Comparison of ENCODE assay signal across 7 mouse cellular contexts in the genomic region with DNA sequence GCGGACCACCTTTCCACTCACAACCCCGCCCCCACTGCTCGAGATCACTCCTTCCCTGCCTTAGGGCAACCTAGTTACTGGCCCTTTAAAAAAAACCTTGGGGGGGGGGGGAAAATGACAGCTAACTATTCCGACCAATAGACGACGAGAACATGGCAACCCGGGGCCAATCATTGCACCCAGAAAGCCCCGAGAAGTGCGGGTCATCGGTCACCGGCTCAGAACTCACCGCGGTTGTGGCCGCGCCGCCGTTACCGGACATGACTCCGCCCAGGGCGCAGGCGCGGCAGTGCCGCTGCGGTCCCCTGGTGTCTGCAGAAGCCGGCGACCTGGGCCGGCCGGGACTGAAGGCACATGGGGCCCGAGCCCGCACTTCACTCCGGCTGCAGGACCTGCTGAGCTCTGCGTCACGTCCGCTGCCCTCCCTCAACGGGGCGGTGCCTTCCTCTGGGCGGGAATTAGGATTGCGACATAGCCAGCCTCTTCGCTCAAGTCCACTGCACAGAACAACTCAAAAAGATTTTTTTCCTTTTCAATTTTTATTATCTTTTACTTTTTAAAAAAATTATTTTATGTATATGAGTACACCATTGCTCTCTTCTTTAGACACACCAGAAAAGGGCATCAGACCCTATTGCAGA. TPM values are rescaled to one million over a fixed set of nuclear protein-coding genes. Genes with fewer than 3 reads are reported as not detected.
A peak's percentile ranks its signal among the peaks of the same experiment; 100 is the strongest.
DNase-seq lines count a peak whose midpoint lies in the region; ATAC-seq lines count a peak whose summit lies in the region.

A gene (minus strand): TSS at position 448 of the 641 bp plus-strand sequence.

- peak; percentile 95 for DNase-seq in adrenal gland, postnatal 36 days
- DNase-seq in heart, adult 18-20 months, result peak; percentile 96 to 98
- peak; percentile 91 to 94 for DNase-seq in kidney, adult 8-10 months
- DNase-seq in spleen, postnatal 10 days (ENCODE audit: low spot score in 2 of 2), result peak; percentile 93 to 94

- H3K4me2 ChIP-seq in embryonic facial prominence, embryonic 13.5 days, result peak within 1 kb of the TSS; percentile 72
- H3K4me2 ChIP-seq in limb, embryonic 13.5 days (replicated peaks), result peak within 1 kb of the TSS; percentile 69
- peak within 1 kb of the TSS; percentile 79 for H3K4me2 ChIP-seq in midbrain, embryonic 16.5 days (ENCODE audit: low read length)

- peak within 1 kb of the TSS; percentile 87 for H3K4me3 ChIP-seq in embryonic facial prominence, embryonic 13.5 days
- peak within 1 kb of the TSS; percentile 77 for H3K4me3 ChIP-seq in limb, embryonic 13.5 days
- H3K4me3 ChIP-seq in midbrain, embryonic 16.5 days (ENCODE audit: low read depth, low read length), result peak within 1 kb of the TSS; percentile 57

- WGBS in embryonic facial prominence, embryonic 13.5 days, result under 1% methylated on average over 39 of the region's 39 CpGs
- WGBS in limb, embryonic 13.5 days, result 0% methylated on average over 39 of the region's 39 CpGs
- under 1% methylated on average over 39 of the region's 39 CpGs for WGBS in midbrain, embryonic 16.5 days

- H3K9ac ChIP-seq in embryonic facial prominence, embryonic 13.5 days, result peak within 1 kb of the TSS; percentile 92
- H3K9ac ChIP-seq in limb, embryonic 13.5 days, result peak within 1 kb of the TSS; percentile 84
- H3K9ac ChIP-seq in midbrain, embryonic 16.5 days (ENCODE audit: low read depth, low read length), result peak within 1 kb of the TSS; percentile 76

- ATAC-seq in embryonic facial prominence, embryonic 13.5 days (ENCODE audit: insufficient number of reproducible peaks, insufficient read depth, low FRiP score, low TSS enrichment, low read depth), result peak; percentile 93
- ATAC-seq in limb, embryonic 13.5 days (ENCODE audit: low FRiP score, low read depth), result peak; percentile 96
- ATAC-seq in midbrain, embryonic 16.5 days, result peak; percentile 97

- peak within 1 kb of the TSS; percentile 96 for H3K27ac ChIP-seq in embryonic facial prominence, embryonic 13.5 days
- peak within 1 kb of the TSS; percentile 95 for H3K27ac ChIP-seq in limb, embryonic 13.5 days
- peak within 1 kb of the TSS; percentile 94 for H3K27ac ChIP-seq in midbrain, embryonic 16.5 days (ENCODE audit: low read length)

- no peaks in the 10 kb centered on the region for H3K9me3 ChIP-seq in embryonic facial prominence, embryonic 13.5 days
- H3K9me3 ChIP-seq in limb, embryonic 13.5 days, result no peaks in the 10 kb centered on the region
- H3K9me3 ChIP-seq in midbrain, embryonic 16.5 days (replicated peaks; ENCODE audit: control insufficient read depth, low read length, poor library complexity, severe bottlenecking), result no peaks in the 10 kb centered on the region

- H3K27me3 ChIP-seq in embryonic facial prominence, embryonic 13.5 days, result no peaks in the 10 kb centered on the region
- H3K27me3 ChIP-seq in limb, embryonic 13.5 days, result no peaks in the 10 kb centered on the region
- no peaks in the 10 kb centered on the region for H3K27me3 ChIP-seq in midbrain, embryonic 16.5 days (ENCODE audit: control insufficient read depth, insufficient read depth, low read depth, low read length)

- peaks cover 65% of the 10 kb centered on the region for H3K36me3 ChIP-seq in embryonic facial prominence, embryonic 13.5 days
- peaks cover 55% of the 10 kb centered on the region for H3K36me3 ChIP-seq in limb, embryonic 13.5 days
- peaks cover 16% of the 10 kb centered on the region for H3K36me3 ChIP-seq in midbrain, embryonic 16.5 days (ENCODE audit: control insufficient read depth, insufficient read depth, low read length)

- peaks cover 17% of the 10 kb centered on the region for H3K4me1 ChIP-seq in embryonic facial prominence, embryonic 13.5 days
- peaks cover 6% of the 10 kb centered on the region for H3K4me1 ChIP-seq in limb, embryonic 13.5 days
- peaks cover 6% of the 10 kb centered on the region for H3K4me1 ChIP-seq in midbrain, embryonic 16.5 days (ENCODE audit: control insufficient read depth, insufficient read depth, low read length)

RNA-seq across cellular contexts. Expression of the gene that starts here (rescaled TPM):
- total RNA-seq in adrenal gland, postnatal 36 days (2021), result 10 to 100 TPM; 61.8 to 98.3 TPM
- polyA plus RNA-seq in embryonic facial prominence, embryonic 13.5 days (2015; fragmentation: Nextera tagmentation; extraction: Ambion mirVana), result 114 and 119 TPM in 2 replicates
- total RNA-seq in heart, adult 18-20 months (2021), result 10 to 100 TPM; 50.0 to 50.8 TPM
- 111 and 116 TPM in 2 replicates for polyA plus RNA-seq in limb, embryonic 13.5 days (2015; fragmentation: Nextera tagmentation; extraction: Ambion mirVana)
- 54.7 and 56.2 TPM in 2 replicates for polyA plus RNA-seq in midbrain, embryonic 16.5 days (2015; fragmentation: Nextera tagmentation; extraction: Ambion mirVana)

Comparison
In these comparisons a context has a peak if more than half of its experiments do, and no peak if none do; other contexts are left out.
1. Peak in every context shown above with its lines: DNase-seq, ATAC-seq, H3K4me3 ChIP-seq and H3K27ac ChIP-seq.